Mouse (Mus musculus): ENCODE data around the gene Limd2. TPM values are rescaled to one million over a fixed set of nuclear protein-coding genes. Genes with fewer than 3 reads are reported as not detected.
"Not testable (repeated sequence)": the region's sequence is repeated elsewhere in the genome, so short reads cannot be mapped to it uniquely, and the experiment has no call there.

Gene Limd2
- 36.1 and 41.1 TPM in 2 replicates for polyA plus RNA-seq (2012; rRNA removed)

DNA sequence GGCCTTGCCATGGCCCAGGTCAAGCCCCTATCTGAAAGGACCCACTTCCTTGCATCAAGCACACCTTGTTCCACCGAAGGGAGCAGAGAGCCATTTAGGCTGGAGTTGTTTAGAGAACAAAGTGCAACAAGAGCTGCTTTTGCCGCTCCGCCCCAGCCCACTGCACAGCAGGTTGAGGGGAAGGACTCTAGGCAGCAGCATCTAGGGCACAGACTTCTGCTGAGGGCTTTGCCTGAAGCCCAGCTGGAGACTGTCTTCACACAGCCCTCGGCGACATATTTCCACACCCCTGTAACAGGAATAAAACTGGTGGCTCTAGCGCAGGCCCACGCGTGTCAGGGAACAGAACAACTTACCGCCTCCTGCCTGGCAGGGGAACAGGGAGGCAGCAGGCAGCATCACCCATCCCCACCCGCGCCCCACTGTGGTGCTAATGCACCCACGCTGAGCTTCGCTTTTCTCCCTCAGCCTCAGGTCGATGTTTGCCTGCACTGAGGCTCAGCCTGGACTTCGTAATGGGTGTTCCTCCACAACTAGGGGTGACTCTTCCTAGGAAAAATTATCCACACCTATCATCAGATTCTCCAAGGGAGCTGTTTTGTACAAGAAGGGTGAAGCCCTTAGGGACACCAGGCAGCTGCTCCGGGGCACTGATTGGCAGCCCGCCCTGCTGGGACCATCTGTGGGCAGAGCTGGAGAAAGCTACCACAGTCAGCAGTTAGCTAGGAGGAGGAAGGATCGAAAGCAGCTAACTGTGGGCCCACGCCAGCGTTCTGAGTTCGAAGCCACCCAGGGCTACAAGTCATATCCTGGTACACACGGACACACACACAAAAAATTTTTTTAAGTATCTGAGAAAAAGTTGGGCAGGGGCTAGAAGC lies at the start of gene Limd2, which contains the start of gene Gm10840:
Gene Limd2 (minus strand): TSS at position 20 of the 881 bp plus-strand sequence.
Gene Gm10840 (plus strand): TSS at position 10 of the 881 bp plus-strand sequence.
- Histone ChIP-seq H3K4me3 (replicated peaks; ENCODE audit: insufficient read depth, low read depth, low read length) (peak within 1 kb of the TSS; percentile 90), H3K27ac (ENCODE audit: insufficient read depth, low read length) (peak within 1 kb of the TSS; percentile 90), H3K4me1 (ENCODE audit: control insufficient read depth, insufficient read depth, low read length) (peaks cover 23% of the 10 kb centered on the region), H3K27me3 (ENCODE audit: control insufficient read depth, insufficient read depth, low read length) (no peaks in the 10 kb centered on the region)
- no peak for TF ChIP-seq CTCF (IDR thresholded peaks at IDR 0.05; ENCODE audit: borderline replicate concordance, insufficient read depth, low read depth, low read length)
- peak; percentile 41; the same call in 1 of the 2 replicates for TF ChIP-seq POLR2A (IDR thresholded peaks at IDR 0.05; ENCODE audit: borderline replicate concordance, insufficient read depth, low read length)
- 11% methylated on average over 22 of the region's 22 CpGs for WGBS
- DNase-seq = peak; percentile 77

DNA sequence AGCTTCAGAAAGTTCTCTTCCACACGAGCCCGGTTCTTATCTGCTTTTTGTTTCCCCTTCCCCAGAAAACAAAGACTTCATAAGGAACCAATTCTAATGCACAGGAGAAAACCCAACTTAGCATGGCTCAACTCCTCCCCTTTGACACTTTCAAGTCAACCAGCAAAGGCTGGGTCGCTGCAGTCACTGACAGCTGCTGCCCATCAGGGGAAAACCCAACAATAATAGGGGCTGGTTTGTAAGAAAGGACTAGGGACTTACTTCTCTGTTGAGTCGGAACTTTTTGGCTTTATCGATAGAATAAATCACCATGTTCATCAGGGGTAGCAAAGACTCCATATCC lies 41.4 kb upstream of the Limd2 start, which contains the start of gene Strada:
Gene Strada (minus strand): TSS at position 46 of the 343 bp plus-strand sequence.
- Histone ChIP-seq H3K27ac (ENCODE audit: insufficient read depth, low read length) (no peak within 1 kb of the TSS), H3K27me3 (ENCODE audit: control insufficient read depth, insufficient read depth, low read length) (no peaks in the 10 kb centered on the region), H3K4me1 (ENCODE audit: control insufficient read depth, insufficient read depth, low read length) (no peaks in the 10 kb centered on the region), H3K4me3 (replicated peaks; ENCODE audit: insufficient read depth, low read depth, low read length) (no peak within 1 kb of the TSS)
- no peak for DNase-seq
- TF ChIP-seq POLR2A (IDR thresholded peaks at IDR 0.05; ENCODE audit: borderline replicate concordance, insufficient read depth, low read length) = no peak
- TF ChIP-seq CTCF (IDR thresholded peaks at IDR 0.05; ENCODE audit: borderline replicate concordance, insufficient read depth, low read depth, low read length) = no peak
- 89% methylated on average over 5 of the region's 5 CpGs for WGBS

DNA sequence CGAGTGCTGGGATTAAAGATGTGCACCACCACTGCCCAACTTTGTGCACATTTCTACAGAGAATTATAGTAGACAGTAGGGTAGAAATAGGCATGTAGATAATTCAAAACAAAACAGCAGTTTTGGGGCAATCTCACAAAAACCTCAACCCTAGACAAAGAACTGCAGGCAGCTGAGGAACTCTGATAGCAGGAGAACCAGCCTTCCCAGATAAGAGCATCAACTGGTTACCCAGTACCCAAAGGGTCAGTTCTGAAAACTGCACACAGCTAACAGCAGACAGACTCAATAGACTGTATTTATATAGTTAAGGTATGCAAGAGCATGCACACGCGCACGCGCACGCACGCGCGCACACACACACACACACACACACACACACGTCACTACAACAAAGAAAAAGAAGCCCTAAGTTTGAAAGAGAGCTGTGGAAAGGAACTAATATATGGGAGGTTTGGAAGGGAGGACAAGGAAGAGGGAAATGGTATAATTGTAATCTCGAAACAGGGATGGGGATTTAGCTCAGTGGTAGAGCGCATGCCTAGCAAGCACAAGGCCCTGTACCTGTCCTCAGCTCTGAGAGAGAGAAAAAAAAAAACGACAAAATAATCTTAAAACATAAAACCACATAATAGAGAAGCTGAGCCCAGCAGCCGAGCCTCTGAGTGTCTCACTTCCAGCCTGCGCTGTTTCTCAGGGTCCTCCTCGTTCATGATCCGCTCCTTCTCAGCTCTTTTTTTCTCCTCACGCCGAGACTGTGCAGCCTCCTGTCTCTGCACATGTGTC lies 40.9 kb upstream of the Limd2 start:
- DNase-seq = peak in 1 of 2 experiments; percentile 3
- Histone ChIP-seq H3K4me1 (ENCODE audit: control insufficient read depth, insufficient read depth, low read length) (no peaks in the 10 kb centered on the region), H3K27me3 (ENCODE audit: control insufficient read depth, insufficient read depth, low read length) (no peaks in the 10 kb centered on the region), H3K4me3 (replicated peaks; ENCODE audit: insufficient read depth, low read depth, low read length) (no peak overlapping the region), H3K27ac (ENCODE audit: insufficient read depth, low read length) (no peak overlapping the region)
- 96% methylated on average over 19 of the region's 19 CpGs for WGBS
- TF ChIP-seq CTCF (IDR thresholded peaks at IDR 0.05; ENCODE audit: borderline replicate concordance, insufficient read depth, low read depth, low read length) (no peak), POLR2A (IDR thresholded peaks at IDR 0.05; ENCODE audit: borderline replicate concordance, insufficient read depth, low read length) (no peak)

DNA sequence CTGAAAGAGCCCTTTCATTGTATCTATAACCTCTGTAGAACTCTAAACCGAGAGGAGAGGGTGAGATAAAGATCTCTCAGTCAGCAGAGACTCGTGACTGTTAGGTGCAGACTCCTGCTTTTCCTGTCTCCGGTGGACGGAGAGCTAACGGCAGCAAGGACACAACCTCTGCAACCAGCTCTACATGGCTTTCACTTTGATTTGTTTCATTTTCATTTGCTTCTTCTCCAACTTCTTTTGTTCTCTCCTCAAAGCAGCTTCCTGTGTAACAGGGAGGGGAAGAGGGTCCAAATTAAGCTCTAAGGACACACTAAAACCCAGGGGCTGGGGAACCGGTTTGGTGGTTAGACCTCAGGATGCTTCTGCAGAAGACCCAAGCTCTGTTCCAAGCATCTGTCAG lies 40.1 kb upstream of the Limd2 start:
- 88% methylated on average over 6 of the region's 6 CpGs for WGBS
- H3K27ac ChIP-seq (ENCODE audit: insufficient read depth, low read length) = no peak overlapping the region
- H3K4me3 ChIP-seq (replicated peaks; ENCODE audit: insufficient read depth, low read depth, low read length) = no peak overlapping the region
- no peak for DNase-seq
- H3K27me3 ChIP-seq (ENCODE audit: control insufficient read depth, insufficient read depth, low read length) = no peaks in the 10 kb centered on the region
- H3K4me1 ChIP-seq (ENCODE audit: control insufficient read depth, insufficient read depth, low read length) = no peaks in the 10 kb centered on the region
- TF ChIP-seq CTCF (IDR thresholded peaks at IDR 0.05; ENCODE audit: borderline replicate concordance, insufficient read depth, low read depth, low read length) = no peak

DNA sequence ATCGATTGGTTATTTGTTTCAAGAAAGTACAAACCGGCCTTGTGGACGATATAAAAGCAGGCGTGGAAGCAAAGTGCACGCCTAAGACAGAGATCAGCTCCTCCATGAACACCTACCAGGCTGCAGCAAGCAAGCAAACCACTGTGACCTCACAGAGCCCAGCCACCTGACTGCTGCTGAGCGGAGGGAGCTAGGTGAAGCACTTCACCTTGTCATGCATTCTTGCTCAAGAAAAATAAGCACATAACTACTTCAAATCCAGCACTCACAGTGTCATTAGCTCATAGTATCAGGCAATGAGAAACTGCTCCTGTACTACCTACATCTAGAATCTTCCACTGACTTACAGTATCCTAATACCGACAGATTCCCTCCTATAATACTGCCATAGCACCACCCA lies 39.3 kb upstream of the Limd2 start:
- H3K27me3 ChIP-seq (ENCODE audit: control insufficient read depth, insufficient read depth, low read length); H3K27ac ChIP-seq (ENCODE audit: insufficient read depth, low read length); H3K4me3 ChIP-seq (replicated peaks; ENCODE audit: insufficient read depth, low read depth, low read length); H3K4me1 ChIP-seq (ENCODE audit: control insufficient read depth, insufficient read depth, low read length); DNase-seq: not testable (repeated sequence)
- 94% methylated on average over 7 of the region's 7 CpGs for WGBS

DNA sequence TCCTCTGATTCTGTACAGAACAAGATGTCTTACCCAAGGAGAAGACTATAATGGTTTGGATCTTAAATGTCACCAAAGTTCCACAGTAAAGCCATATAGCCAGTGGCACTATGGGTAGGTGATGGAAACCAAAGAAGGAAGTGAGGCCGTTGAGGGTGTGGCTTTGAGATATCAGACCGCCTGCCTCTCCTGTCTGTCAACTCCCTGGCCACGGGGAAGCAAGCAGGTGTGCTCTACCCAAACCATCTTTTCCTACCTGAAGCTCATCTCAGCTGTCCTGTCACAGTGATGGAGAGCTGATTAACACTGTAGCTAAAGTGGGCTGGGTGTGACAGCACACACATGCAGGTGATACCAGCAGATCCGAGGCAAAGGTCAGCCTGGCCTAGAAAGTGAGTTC lies 37.6 kb upstream of the Limd2 start:
- no peak for TF ChIP-seq POLR2A (IDR thresholded peaks at IDR 0.05; ENCODE audit: borderline replicate concordance, insufficient read depth, low read length)
- no peak for TF ChIP-seq CTCF (IDR thresholded peaks at IDR 0.05; ENCODE audit: borderline replicate concordance, insufficient read depth, low read depth, low read length)
- Histone ChIP-seq H3K4me1 (ENCODE audit: control insufficient read depth, insufficient read depth, low read length) (no peaks in the 10 kb centered on the region), H3K27me3 (ENCODE audit: control insufficient read depth, insufficient read depth, low read length) (no peaks in the 10 kb centered on the region), H3K4me3 (replicated peaks; ENCODE audit: insufficient read depth, low read depth, low read length) (no peak overlapping the region), H3K27ac (ENCODE audit: insufficient read depth, low read length) (no peak overlapping the region)
- 90% methylated on average over 4 of the region's 4 CpGs for WGBS
- DNase-seq = no peak

DNA sequence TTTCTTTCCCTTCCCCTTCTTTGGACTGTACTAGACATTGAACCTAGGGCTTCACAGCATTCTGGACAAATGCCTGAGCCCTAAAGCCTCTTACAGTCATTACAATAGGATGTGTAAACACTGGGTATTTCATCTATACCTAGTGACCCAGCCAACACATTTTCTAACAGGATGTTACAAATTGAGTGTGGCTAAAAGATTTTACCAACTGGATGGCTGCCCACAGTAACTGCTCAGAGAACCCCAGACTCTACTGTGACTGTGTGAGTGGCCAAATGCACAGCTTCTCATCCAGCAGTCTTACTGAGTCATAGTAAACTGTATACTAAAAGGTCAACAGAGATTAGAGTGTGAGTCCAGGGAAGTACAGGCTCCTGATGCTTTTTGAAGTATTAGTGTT lies 34.7 kb upstream of the Limd2 start:
- Histone ChIP-seq H3K4me1 (ENCODE audit: control insufficient read depth, insufficient read depth, low read length) (peaks cover 2% of the 10 kb centered on the region; the same call in 1 of the 2 replicates), H3K27ac (ENCODE audit: insufficient read depth, low read length) (no peak overlapping the region), H3K27me3 (ENCODE audit: control insufficient read depth, insufficient read depth, low read length) (no peaks in the 10 kb centered on the region), H3K4me3 (replicated peaks; ENCODE audit: insufficient read depth, low read depth, low read length) (no peak overlapping the region)
- TF ChIP-seq CTCF (IDR thresholded peaks at IDR 0.05; ENCODE audit: borderline replicate concordance, insufficient read depth, low read depth, low read length) = no peak
- no peak for TF ChIP-seq POLR2A (IDR thresholded peaks at IDR 0.05; ENCODE audit: borderline replicate concordance, insufficient read depth, low read length)
- no peak for DNase-seq

DNA sequence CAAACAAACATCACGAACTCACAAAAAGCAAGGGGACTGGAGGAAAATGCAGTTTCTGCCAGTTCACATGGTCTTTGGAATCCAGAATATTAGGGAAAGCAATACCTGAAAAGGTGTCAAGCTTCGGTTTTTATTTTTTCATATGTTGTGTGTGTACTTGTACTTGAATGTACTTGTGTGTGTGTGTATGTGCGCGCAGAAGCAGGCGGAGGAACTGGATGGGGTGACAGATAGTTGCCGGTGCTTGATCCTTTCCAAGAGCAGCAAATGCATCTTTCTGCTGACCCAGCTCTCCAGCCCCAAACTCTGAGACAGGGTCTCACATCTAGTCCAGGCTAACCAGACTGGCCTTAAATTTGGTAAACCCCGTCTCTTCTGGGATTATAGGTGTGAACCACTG lies 34.2 kb upstream of the Limd2 start:
- Histone ChIP-seq H3K4me3 (replicated peaks; ENCODE audit: insufficient read depth, low read depth, low read length) (no peak overlapping the region), H3K4me1 (ENCODE audit: control insufficient read depth, insufficient read depth, low read length) (peaks cover 2% of the 10 kb centered on the region; the same call in 1 of the 2 replicates), H3K27ac (ENCODE audit: insufficient read depth, low read length) (no peak overlapping the region), H3K27me3 (ENCODE audit: control insufficient read depth, insufficient read depth, low read length) (no peaks in the 10 kb centered on the region)
- no peak for DNase-seq
- no peak for TF ChIP-seq CTCF (IDR thresholded peaks at IDR 0.05; ENCODE audit: borderline replicate concordance, insufficient read depth, low read depth, low read length)
- TF ChIP-seq POLR2A (IDR thresholded peaks at IDR 0.05; ENCODE audit: borderline replicate concordance, insufficient read depth, low read length) = no peak
- 90% methylated on average over 7 of the region's 7 CpGs for WGBS
